Comparison of ENCODE assay signal across 25 mouse cellular contexts in the genomic region with DNA sequence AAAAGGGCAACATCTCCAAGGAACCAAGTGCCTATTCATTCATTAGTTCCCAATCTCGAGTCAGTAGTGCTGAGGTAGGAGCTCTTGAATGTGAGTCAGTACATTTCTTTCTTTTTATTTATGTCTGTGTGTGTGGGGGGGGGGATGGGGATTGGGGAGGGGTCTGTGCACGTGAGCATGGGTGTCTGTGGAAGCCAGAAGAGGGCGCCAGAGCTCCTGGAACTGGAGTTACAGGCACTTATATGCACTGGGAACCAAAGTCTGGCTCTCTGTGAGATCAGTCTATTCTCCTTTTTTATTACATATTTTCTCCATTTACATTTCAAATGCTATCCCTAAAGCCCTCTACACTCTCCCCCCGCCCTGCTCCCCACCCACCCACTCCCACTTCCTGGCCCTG.
"Had no signal": no experiment of that assay in that cellular context is flagged by ENCODE, and none has a peak within 500 bp of the region (broad histone marks: within the 10 kb centered on the region; RNA-seq: fewer than 3 reads in every experiment).

No protein-coding gene starts in this region.

- H3K27ac ChIP-seq: limb, embryonic 10.5 days; limb, embryonic 13.5 days; liver, embryonic 12.5 days; liver, embryonic 15.5 days; lung, embryonic 15.5 days; midbrain, embryonic 10.5 days; midbrain, embryonic 15.5 days; neural tube, embryonic 12.5 days; neural tube, embryonic 15.5 days; stomach, embryonic 15.5 days had no signal

- H3K27me3 ChIP-seq: limb, embryonic 13.5 days; liver, embryonic 12.5 days; liver, embryonic 15.5 days; lung, embryonic 15.5 days; midbrain, embryonic 15.5 days; neural tube, embryonic 12.5 days; neural tube, embryonic 15.5 days; stomach, embryonic 15.5 days had no signal

- H3K36me3 ChIP-seq: limb, embryonic 10.5 days; limb, embryonic 13.5 days; liver, embryonic 12.5 days; liver, embryonic 15.5 days; lung, embryonic 15.5 days; midbrain, embryonic 10.5 days; midbrain, embryonic 15.5 days; neural tube, embryonic 12.5 days; neural tube, embryonic 15.5 days; stomach, embryonic 15.5 days had no signal

- H3K4me3 ChIP-seq: limb, embryonic 10.5 days; limb, embryonic 13.5 days; liver, embryonic 12.5 days; liver, embryonic 15.5 days; lung, embryonic 15.5 days; megakaryocyte, embryonic 14.5 days; midbrain, embryonic 10.5 days; midbrain, embryonic 15.5 days; neural tube, embryonic 12.5 days; neural tube, embryonic 15.5 days; stomach, embryonic 15.5 days had no signal

- H3K4me2 ChIP-seq: limb, embryonic 13.5 days; liver, embryonic 12.5 days; liver, embryonic 15.5 days; lung, embryonic 15.5 days; midbrain, embryonic 15.5 days; neural tube, embryonic 12.5 days; neural tube, embryonic 15.5 days; stomach, embryonic 15.5 days had no signal

- DNase-seq: kidney, adult 18-20 months; kidney, adult 9 months; kidney, postnatal 14 days; kidney, postnatal 4 days; liver; lung, adult 18-20 months; lung, postnatal 10 days; lung, postnatal 36 days; right cerebral cortex, adult 18-20 months; right cerebral cortex, postnatal 14 days; right cerebral cortex, postnatal 4 days; spleen, adult 18-20 months; thymus, adult 2 months; thymus, postnatal 14 days had no signal

- ATAC-seq: liver, embryonic 12.5 days; midbrain, embryonic 15.5 days had no signal

- H3K9ac ChIP-seq: limb, embryonic 13.5 days; liver, embryonic 12.5 days; liver, embryonic 15.5 days; lung, embryonic 15.5 days; midbrain, embryonic 15.5 days; neural tube, embryonic 12.5 days; neural tube, embryonic 15.5 days; stomach, embryonic 15.5 days had no signal

- H3K4me1 ChIP-seq: lung, embryonic 15.5 days; midbrain, embryonic 10.5 days; midbrain, embryonic 15.5 days; neural tube, embryonic 12.5 days; neural tube, embryonic 15.5 days; stomach, embryonic 15.5 days had no signal

- H3K9me3 ChIP-seq: limb, embryonic 10.5 days; limb, embryonic 13.5 days; liver, embryonic 12.5 days; liver, embryonic 15.5 days; lung, embryonic 15.5 days; midbrain, embryonic 10.5 days; midbrain, embryonic 15.5 days; neural tube, embryonic 12.5 days; neural tube, embryonic 15.5 days; stomach, embryonic 15.5 days had no signal
